Mouse (Mus musculus): Measurements from ENCODE around the gene Ccnk. TPM values are rescaled to one million over a fixed set of nuclear protein-coding genes. Genes with fewer than 3 reads are reported as not detected.

Ccnk gene
- polyA plus RNA-seq, 1 experiment from 2014 or later = 3.3 TPM

DNA sequence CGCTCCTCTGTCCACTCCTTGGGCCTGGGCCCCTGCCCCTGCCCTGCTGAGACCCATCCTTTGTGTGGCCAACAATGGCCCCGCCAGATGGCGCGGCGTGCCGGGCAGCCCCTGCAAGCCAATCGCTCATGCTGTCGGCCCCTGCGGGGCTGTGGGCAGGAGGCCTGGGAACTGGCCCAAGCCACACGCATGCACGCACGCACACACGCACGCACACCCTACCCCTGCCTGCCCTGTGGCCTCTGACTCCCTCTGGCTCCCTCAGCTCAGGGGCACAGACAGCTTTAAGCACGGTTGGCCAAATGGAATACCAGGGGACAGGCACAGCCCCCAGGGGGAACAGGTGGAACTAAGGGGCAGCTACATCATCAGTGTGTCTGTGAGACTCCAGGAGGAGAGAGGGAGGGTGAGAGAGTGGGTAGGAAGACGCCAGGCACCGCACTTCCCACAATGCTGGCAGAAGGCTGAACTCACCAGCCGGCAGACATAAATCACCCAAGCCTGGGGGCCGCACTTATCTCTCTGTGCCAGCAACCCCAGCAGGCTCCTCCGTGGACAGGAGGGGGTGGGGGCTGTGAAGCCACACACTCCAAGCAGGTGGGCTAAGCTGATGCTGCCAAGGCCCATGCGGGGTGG is 61.7 kb downstream of the Ccnk start:
- H3K4me2 ChIP-seq = no peak overlapping the region
- H3K9ac ChIP-seq = no peak overlapping the region
- H3K27me3 ChIP-seq = no peaks in the 10 kb centered on the region
- H3K9me3 ChIP-seq = no peaks in the 10 kb centered on the region
- no peak overlapping the region for H3K27ac ChIP-seq
- no peak overlapping the region for H3K4me3 ChIP-seq
- H3K36me3 ChIP-seq = no peaks in the 10 kb centered on the region
- 0 out of 2 replicates have a peak, but pooled peaks have one; percentile 6 for ATAC-seq (ENCODE audit: borderline replicate concordance, extremely low read depth, low FRiP score, low TSS enrichment)
- peaks cover 81% of the 10 kb centered on the region for H3K4me1 ChIP-seq
- 56% methylated on average over 21 of the region's 21 CpGs for WGBS

DNA sequence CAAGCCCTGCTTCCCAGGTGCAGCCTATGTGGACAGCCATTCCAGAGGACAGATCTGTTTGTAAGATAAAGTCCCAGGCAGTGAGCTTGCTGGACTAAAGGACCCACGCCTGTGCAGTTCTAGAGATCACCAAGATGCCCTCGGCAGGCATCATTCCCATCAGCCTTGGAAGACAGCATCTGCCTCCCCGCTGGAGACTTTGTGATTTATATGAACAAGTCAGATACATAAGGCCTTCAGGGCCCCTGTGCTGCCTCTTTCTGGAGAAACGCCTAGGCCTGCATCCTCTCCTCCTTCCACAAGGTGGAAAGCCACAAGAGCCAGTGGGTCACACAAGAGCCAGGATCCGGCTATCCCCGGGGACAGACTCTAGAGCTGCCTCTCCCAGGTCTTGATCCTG is 62.2 kb downstream of the Ccnk start:
- no peak overlapping the region for H3K27ac ChIP-seq
- no peaks in the 10 kb centered on the region for H3K27me3 ChIP-seq
- H3K9ac ChIP-seq = no peak overlapping the region
- H3K4me3 ChIP-seq = no peak overlapping the region
- WGBS = 56% methylated on average over 6 of the region's 6 CpGs
- ATAC-seq (ENCODE audit: borderline replicate concordance, extremely low read depth, low FRiP score, low TSS enrichment) = no peak
- no peak overlapping the region for H3K4me2 ChIP-seq
- H3K36me3 ChIP-seq = no peaks in the 10 kb centered on the region
- H3K4me1 ChIP-seq = peaks cover 80% of the 10 kb centered on the region
- H3K9me3 ChIP-seq = no peaks in the 10 kb centered on the region

DNA sequence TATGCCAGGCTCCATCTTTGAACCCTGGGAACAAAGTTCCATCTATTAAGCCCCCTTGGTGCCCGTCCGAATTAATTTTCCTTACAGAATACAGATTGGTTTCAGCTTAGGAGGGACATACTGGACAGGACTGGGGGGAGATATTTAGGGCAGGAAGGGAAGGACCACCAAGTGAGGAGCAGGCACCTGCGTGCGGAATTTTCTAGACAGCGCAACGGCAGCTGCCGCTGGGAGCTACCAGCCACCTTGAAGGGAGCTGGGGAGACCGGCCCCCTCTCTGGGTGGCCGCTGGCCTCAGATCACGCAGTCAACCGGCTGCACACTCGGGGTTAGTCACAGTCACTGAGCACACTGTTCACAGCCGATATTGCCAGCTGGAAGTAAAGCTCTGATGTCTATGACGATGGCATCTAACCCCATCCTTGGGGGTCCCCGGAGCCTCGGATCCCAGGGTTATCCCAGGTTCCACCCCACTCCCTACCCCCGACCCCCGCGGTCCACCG is 62.9 kb downstream of the Ccnk start:
- Histone ChIP-seq H3K9ac (no peak overlapping the region), H3K4me1 (peaks cover 81% of the 10 kb centered on the region), H3K4me2 (no peak overlapping the region), H3K36me3 (no peaks in the 10 kb centered on the region), H3K9me3 (no peaks in the 10 kb centered on the region), H3K27ac (no peak overlapping the region), H3K4me3 (no peak overlapping the region), H3K27me3 (no peaks in the 10 kb centered on the region)
- 80% methylated on average over 20 of the region's 20 CpGs for WGBS
- no peak for ATAC-seq (ENCODE audit: borderline replicate concordance, extremely low read depth, low FRiP score, low TSS enrichment)

DNA sequence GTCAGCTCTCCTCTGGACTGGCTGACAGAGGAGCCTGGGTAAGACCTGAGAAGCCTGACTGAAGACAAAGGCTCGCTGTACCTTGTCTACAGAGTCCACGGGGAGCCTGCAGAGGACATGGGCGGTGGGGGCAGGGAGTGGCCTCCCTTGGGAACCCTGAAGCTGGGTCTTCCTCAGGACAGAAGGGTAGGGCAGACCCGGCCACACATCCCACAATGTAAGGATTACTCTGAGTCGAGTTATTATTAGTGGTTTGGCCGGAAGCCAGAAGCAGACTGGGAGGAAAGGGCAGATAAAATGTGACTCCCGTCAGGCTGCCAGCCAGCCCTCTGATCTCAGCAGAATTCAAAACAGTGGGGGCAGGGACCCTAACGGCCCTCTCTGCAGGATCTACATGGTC is 65.4 kb downstream of the Ccnk start:
- WGBS = under 1% methylated on average over 8 of the region's 8 CpGs
- no peaks in the 10 kb centered on the region for H3K9me3 ChIP-seq
- H3K36me3 ChIP-seq = no peaks in the 10 kb centered on the region
- H3K27me3 ChIP-seq = no peaks in the 10 kb centered on the region
- H3K4me2 ChIP-seq = peak overlapping the region; percentile 33
- H3K4me3 ChIP-seq = no peak overlapping the region
- ATAC-seq (ENCODE audit: borderline replicate concordance, extremely low read depth, low FRiP score, low TSS enrichment) = peak; percentile 55
- no peak overlapping the region for H3K9ac ChIP-seq
- H3K4me1 ChIP-seq = peaks cover 73% of the 10 kb centered on the region
- H3K27ac ChIP-seq = peak overlapping the region; percentile 76

DNA sequence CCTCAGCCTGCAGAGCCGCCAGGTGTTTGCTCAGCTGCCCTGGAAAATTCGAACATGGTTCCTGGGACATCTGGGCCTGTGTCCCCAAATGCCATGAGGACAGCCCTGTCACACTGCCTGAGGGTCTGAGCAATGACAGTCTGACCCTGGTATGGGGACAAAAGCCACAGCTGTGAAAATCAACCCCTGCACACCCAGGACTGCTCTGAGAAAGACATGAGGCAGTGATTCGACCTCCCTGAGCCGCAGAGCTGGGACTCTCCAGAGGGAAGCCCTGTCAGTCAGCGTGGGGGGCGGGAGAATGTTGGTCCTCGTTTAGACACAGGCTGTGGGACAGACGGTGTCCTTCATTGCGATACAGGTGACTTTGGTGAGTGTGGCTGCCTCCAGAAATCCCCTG is 66.2 kb downstream of the Ccnk start:
- no peaks in the 10 kb centered on the region for H3K36me3 ChIP-seq
- no peak overlapping the region for H3K4me2 ChIP-seq
- peak overlapping the region; percentile 8; the same call in 1 of the 2 replicates for H3K27ac ChIP-seq
- H3K9me3 ChIP-seq = no peaks in the 10 kb centered on the region
- no peaks in the 10 kb centered on the region for H3K27me3 ChIP-seq
- no peak overlapping the region for H3K9ac ChIP-seq
- no peak for ATAC-seq (ENCODE audit: borderline replicate concordance, extremely low read depth, low FRiP score, low TSS enrichment)
- no peak overlapping the region for H3K4me3 ChIP-seq
- WGBS = 52% methylated on average over 9 of the region's 9 CpGs
- peaks cover 72% of the 10 kb centered on the region for H3K4me1 ChIP-seq

DNA sequence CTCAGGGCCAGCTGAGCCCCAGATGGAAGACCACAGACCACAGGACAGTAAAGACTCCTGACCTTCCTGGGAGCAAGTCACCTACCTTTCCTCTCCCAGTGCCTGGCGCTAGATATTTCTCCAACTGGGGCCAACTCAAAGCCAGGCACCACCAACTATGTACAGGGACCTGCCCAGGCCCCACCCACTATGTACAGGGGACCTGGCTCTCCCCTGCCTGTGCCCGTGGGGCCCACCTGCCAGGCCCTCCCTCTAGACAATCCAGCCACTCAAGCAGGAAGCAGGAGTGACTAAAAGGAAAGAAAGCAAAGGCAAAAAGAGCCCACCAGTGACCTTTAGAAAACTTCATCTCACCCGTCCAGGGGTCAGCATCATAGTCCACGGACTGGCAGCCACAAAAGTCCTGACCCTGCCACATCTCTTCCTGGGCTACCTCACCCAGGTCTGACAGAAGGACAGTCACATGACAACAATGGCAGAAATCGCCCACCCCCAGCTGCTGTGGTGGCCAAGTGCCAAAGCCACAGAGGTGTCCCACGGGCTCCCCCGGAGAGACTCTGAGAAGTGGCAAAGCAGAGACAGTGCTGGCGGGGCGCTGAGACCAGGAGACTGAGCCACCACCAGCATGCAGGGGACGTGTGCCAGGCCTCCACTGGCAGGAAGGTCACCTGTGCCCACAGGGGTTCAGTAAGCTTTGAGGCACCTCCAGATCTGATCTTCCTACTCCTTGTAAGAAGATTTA is 67.6 kb downstream of the Ccnk start:
- no peaks in the 10 kb centered on the region for H3K27me3 ChIP-seq
- no peak overlapping the region for H3K4me3 ChIP-seq
- no peaks in the 10 kb centered on the region for H3K36me3 ChIP-seq
- no peak overlapping the region for H3K9ac ChIP-seq
- ATAC-seq (ENCODE audit: borderline replicate concordance, extremely low read depth, low FRiP score, low TSS enrichment) = no peak
- H3K4me1 ChIP-seq = peaks cover 64% of the 10 kb centered on the region
- H3K9me3 ChIP-seq = no peaks in the 10 kb centered on the region
- H3K4me2 ChIP-seq = no peak overlapping the region
- WGBS = 66% methylated on average over 10 of the region's 10 CpGs
- no peak overlapping the region for H3K27ac ChIP-seq

DNA sequence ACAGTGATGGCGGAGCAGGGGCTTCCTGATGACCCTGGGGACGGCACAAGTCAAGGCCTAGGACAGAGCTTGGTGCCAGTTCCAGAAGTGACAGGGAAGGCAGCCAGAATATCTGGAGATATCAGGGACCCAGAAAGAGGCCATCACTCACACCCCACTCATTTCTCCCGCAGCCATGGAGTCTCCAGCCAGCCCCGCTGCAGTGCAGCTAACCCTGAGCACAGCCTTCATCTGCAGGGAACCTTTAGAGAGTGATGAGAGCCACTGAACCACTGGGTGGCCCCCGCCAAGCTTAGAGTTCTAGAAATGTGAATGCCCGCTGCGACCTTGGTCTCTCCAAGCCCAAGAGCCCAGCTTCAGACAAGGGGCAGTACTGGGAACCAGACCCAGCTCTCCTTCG is 69.6 kb downstream of the Ccnk start:
- no peak overlapping the region for H3K9ac ChIP-seq
- H3K4me2 ChIP-seq = peak overlapping the region; percentile 35; the same call in 1 of the 2 replicates

DNA sequence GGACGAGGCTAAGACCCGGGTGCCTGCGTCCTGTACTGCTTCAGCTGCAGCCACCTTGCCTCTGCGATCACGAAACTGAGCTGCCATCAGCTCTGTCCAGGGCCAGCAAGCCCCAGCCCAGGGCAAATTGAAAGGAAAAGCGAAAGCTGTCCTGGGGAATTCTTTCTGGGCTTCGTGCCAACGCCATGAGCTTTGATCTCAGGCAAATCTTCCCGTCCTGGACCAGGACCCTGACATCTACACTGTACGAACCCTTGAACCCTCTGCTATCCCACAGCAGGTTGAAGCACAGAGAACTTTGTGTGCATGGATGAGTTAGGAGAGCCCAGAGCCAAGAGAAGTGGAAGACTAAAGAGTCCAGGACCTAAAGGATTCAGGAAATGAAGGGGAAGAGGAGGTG is 70.1 kb downstream of the Ccnk start:
- peak; percentile 29; the same call in 1 of the 2 replicates for ATAC-seq (ENCODE audit: borderline replicate concordance, extremely low read depth, low FRiP score, low TSS enrichment)
- H3K36me3 ChIP-seq = no peaks in the 10 kb centered on the region
- peaks cover 60% of the 10 kb centered on the region for H3K4me1 ChIP-seq
- peak overlapping the region; percentile 35; the same call in 1 of the 2 replicates for H3K4me2 ChIP-seq
- 29% methylated on average over 10 of the region's 10 CpGs for WGBS
- H3K27me3 ChIP-seq = no peaks in the 10 kb centered on the region
- no peaks in the 10 kb centered on the region for H3K9me3 ChIP-seq
- H3K4me3 ChIP-seq = no peak overlapping the region
- no peak overlapping the region for H3K9ac ChIP-seq
- no peak overlapping the region for H3K27ac ChIP-seq

More for the DNA sequence above, 69.6 kb downstream of the Ccnk start:
- no peak for ATAC-seq (ENCODE audit: borderline replicate concordance, extremely low read depth, low FRiP score, low TSS enrichment)
- Histone ChIP-seq H3K36me3 (no peaks in the 10 kb centered on the region), H3K4me1 (peaks cover 65% of the 10 kb centered on the region), H3K4me3 (no peak overlapping the region), H3K27ac (no peak overlapping the region), H3K27me3 (no peaks in the 10 kb centered on the region), H3K9me3 (no peaks in the 10 kb centered on the region)
- 82% methylated on average over 8 of the region's 8 CpGs for WGBS

DNA sequence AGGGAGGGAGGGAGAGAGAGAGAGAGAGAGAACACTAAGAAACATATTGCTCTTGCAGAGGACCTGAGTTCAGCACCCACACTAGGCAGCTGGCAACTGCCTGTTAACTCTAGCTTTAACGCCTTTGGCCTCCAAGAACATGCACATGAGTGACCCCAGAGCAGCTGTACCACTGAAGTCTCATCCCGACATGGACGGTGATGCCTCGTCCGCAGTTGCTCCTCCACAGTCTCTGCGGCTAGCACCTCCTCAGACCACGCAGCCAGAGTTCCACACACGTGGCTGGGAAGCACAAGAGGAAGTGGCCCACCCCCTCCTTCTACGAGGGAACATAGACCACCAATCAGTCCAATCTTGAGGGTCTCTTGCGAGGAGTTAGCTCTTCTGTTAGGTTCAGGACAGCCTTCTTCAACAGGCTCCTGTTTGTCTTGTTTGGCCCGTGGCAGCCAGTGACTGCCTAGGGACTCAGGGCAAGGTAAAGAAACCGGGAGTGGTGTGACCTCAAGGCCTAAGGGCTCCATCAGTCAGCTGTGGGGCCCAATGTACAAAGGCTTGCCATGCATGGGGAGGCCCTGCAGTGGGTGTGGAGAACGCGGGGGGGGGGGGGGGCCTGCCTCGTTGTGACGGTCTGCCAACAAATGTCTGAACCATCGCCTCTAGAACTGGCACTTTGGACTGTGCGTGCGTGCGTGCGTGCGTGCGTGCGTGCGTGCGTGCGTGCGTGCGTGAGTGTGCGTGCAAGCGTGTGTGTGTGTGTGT is 71.8 kb downstream of the Ccnk start:
- H3K27me3 ChIP-seq = no peaks in the 10 kb centered on the region
- H3K9me3 ChIP-seq = no peaks in the 10 kb centered on the region
- WGBS = 74% methylated on average over 31 of the region's 31 CpGs
- ATAC-seq (ENCODE audit: borderline replicate concordance, extremely low read depth, low FRiP score, low TSS enrichment) = no peak
- H3K4me3 ChIP-seq = no peak overlapping the region
- peaks cover 54% of the 10 kb centered on the region for H3K4me1 ChIP-seq
- no peak overlapping the region for H3K4me2 ChIP-seq
- H3K36me3 ChIP-seq = no peaks in the 10 kb centered on the region
- H3K9ac ChIP-seq = no peak overlapping the region
- H3K27ac ChIP-seq = no peak overlapping the region

DNA sequence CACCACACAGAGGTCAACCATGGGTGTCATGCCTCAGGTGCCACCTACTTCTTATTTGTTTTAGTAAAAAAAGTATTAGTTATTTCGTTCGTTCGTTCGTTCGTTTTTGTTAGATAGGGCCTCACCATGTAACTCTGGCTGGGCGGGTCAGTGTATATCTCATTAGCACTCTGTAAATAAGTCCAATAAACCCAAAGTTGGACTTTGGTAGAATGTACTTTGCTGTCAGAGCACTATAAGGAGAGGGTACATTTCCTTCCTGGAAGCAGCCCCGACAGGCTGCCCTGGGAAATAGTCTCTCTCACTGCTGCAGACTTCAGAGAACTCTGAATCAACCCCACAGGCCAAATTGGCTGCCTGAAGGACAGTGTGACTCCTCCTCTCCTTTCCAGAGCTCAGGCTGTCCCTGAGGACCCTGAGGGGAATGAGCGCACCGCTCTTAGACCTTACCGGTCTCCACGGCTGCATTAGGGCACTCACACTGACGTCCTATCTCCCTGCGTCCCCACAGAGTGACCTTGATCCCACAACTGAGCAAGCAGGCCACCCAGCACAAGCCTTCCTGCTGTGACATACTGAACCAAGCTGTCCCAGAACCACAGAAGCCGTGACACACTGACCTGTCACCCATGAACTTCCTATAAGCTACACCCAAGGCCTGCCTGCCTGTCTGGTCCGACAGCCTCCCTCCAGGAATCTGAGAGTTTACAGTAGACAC is 72.6 kb downstream of the Ccnk start:
- Histone ChIP-seq H3K9me3 (no peaks in the 10 kb centered on the region), H3K36me3 (no peaks in the 10 kb centered on the region), H3K4me2 (no peak overlapping the region), H3K9ac (no peak overlapping the region), H3K4me3 (no peak overlapping the region), H3K27me3 (no peaks in the 10 kb centered on the region), H3K4me1 (peaks cover 55% of the 10 kb centered on the region), H3K27ac (no peak overlapping the region)
- ATAC-seq (ENCODE audit: borderline replicate concordance, extremely low read depth, low FRiP score, low TSS enrichment) = no peak
- 72% methylated on average over 15 of the region's 15 CpGs for WGBS

All from lung, embryonic 15.5 days (tissue).